Mouse (Mus musculus) intestine, embryonic 16.5 days (tissue): ENCODE results near the gene Zfp639. TPM values are rescaled to one million over a fixed set of nuclear protein-coding genes. Genes with fewer than 3 reads are reported as not detected.
A peak's percentile ranks its signal among the peaks of the same experiment; 100 is the strongest.

ENCODE experiments used
- ATAC-seq: fragments of 200-750 bp; cut with Nextera tagmentation; 2 replicates; pipeline ENCODE4 v1.8.0; 2017; ENCODE audit warnings: moderate TSS enrichment, moderate library complexity
- H3K27ac ChIP-seq: fragments of 300-500 bp; sonication (generic); 2 replicates; pipeline ENCODE4 v1.5.1; 2014; ENCODE audit warnings: mild to moderate bottlenecking, low read length
- H3K27me3 ChIP-seq: fragments of 300-500 bp; sonication (generic); replicated peaks from 2 replicates; pipeline ENCODE4 v1.6.1; 2014; ENCODE audit warnings: low read length, control low read depth, mixed read lengths; ENCODE audit not compliant: control insufficient read depth, insufficient read depth
- H3K36me3 ChIP-seq: fragments of 300-500 bp; sonication (generic); 2 replicates; pipeline ENCODE4 v1.6.1; 2014; ENCODE audit warnings: low read length, control low read depth; ENCODE audit not compliant: control insufficient read depth, insufficient read depth
- H3K4me1 ChIP-seq: fragments of 300-500 bp; sonication (generic); 2 replicates; pipeline ENCODE4 v1.6.1; 2014; ENCODE audit warnings: low read length, control low read depth, mixed read lengths; ENCODE audit not compliant: control insufficient read depth, insufficient read depth
- H3K4me2 ChIP-seq: fragments of 300-500 bp; sonication (generic); 2 replicates; pipeline ENCODE4 v1.6.1; 2014; ENCODE audit warnings: low read depth, low read length, control low read depth
- H3K4me3 ChIP-seq: fragments of 300-500 bp; sonication (generic); 2 replicates; pipeline ENCODE4 v1.5.1; 2014; ENCODE audit warnings: mild to moderate bottlenecking, low read length
- H3K9ac ChIP-seq: fragments of 300-500 bp; sonication (generic); 2 replicates; pipeline ENCODE4 v1.6.1; 2014; ENCODE audit warnings: low read depth, low read length
- H3K9me3 ChIP-seq: fragments of 300-500 bp; sonication (generic); 2 replicates; pipeline ENCODE4 v1.6.1; 2016; ENCODE audit warnings: low read length, control low read depth; ENCODE audit not compliant: control insufficient read depth
- WGBS: fragments of 180-500 bp; shearing (Covaris S2); extraction: QIAGEN DNeasy Blood & Tissue Kit; methylation state at CpG from one replicate; pipeline ENCODE4 v1.1.7; 2014; 5-methylcytosine and 5-hydroxymethylcytosine counted together
- polyA plus RNA-seq: library from polyadenylated mRNA; unstranded; fragments of >200 nt; fragmentation: Nextera tagmentation; extraction: Ambion mirVana; gene quantifications from 2 replicates; pipeline ENCODE4 v1.2.1, GENCODE M21; 2015

The Zfp639 gene
- polyA plus RNA-seq, 1 experiment from 2014 or later: 27.8 TPM

DNA sequence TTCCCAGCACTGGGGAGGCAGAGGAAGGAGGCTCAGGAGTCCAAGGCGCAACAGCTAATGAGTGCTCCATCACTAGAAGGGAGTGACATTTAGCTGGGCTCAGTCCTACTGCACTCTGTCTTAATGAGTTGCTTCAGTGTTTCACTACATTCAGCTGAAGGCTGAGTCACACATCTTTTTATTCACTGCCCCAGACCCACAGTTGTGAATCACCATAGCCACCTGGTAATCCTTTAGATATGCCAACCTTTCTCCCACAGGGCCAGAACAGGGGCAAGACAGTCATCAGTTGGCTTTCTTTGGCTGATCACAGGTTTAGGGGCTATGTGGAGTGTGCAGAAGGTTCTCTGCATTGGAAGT lies 13.4 kb upstream of the Zfp639 start:
- 100% methylated on average over 1 of the region's 1 CpGs for WGBS
- Histone ChIP-seq H3K36me3 (no peaks in the 10 kb centered on the region), H3K9ac (no peak overlapping the region), H3K4me2 (no peak overlapping the region), H3K27me3 (no peaks in the 10 kb centered on the region), H3K9me3 (no peaks in the 10 kb centered on the region), H3K27ac (no peak overlapping the region), H3K4me1 (no peaks in the 10 kb centered on the region), H3K4me3 (no peak overlapping the region)
- no peak for ATAC-seq

DNA sequence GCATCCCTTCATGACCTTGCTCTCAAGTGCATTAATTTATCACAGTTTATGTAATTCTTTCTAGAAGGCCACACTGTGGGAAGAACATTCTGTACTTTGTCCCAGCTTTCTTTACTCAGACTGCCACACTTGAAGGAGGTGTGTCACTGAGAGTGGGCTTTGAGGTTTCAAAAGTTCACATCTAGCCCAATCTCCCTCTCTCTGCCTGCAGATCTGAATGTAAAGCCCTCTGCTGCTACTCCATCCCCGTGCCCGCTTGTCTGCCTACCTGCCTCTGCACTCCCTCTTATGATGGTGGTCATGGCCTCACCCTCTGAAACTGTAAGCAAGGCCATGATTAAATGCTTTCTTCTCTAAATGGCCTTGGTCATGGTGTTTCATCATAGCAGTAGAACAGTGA lies 9.7 kb upstream of the Zfp639 start:
- no peaks in the 10 kb centered on the region for H3K9me3 ChIP-seq
- H3K9ac ChIP-seq: no peak overlapping the region
- no peak overlapping the region for H3K4me2 ChIP-seq
- H3K4me3 ChIP-seq: no peak overlapping the region
- WGBS: 69% methylated on average over 2 of the region's 2 CpGs
- no peaks in the 10 kb centered on the region for H3K36me3 ChIP-seq
- no peak for ATAC-seq
- no peak overlapping the region for H3K27ac ChIP-seq
- no peaks in the 10 kb centered on the region for H3K4me1 ChIP-seq
- no peaks in the 10 kb centered on the region for H3K27me3 ChIP-seq

- Histone ChIP-seq H3K36me3 (no peaks in the 10 kb centered on the region), H3K27ac (no peak overlapping the region), H3K4me2 (no peak overlapping the region), H3K27me3 (no peaks in the 10 kb centered on the region), H3K9ac (no peak overlapping the region), H3K4me1 (peaks cover 5% of the 10 kb centered on the region; the same call in 1 of the 2 replicates), H3K4me3 (no peak overlapping the region), H3K9me3 (no peaks in the 10 kb centered on the region)
- no peak for ATAC-seq
- WGBS: 75% methylated on average over 3 of the region's 3 CpGs
These were observed 4.2 kb upstream of the Zfp639 start for GRCm38 (mm10) chr3:32505841-32506240.

DNA sequence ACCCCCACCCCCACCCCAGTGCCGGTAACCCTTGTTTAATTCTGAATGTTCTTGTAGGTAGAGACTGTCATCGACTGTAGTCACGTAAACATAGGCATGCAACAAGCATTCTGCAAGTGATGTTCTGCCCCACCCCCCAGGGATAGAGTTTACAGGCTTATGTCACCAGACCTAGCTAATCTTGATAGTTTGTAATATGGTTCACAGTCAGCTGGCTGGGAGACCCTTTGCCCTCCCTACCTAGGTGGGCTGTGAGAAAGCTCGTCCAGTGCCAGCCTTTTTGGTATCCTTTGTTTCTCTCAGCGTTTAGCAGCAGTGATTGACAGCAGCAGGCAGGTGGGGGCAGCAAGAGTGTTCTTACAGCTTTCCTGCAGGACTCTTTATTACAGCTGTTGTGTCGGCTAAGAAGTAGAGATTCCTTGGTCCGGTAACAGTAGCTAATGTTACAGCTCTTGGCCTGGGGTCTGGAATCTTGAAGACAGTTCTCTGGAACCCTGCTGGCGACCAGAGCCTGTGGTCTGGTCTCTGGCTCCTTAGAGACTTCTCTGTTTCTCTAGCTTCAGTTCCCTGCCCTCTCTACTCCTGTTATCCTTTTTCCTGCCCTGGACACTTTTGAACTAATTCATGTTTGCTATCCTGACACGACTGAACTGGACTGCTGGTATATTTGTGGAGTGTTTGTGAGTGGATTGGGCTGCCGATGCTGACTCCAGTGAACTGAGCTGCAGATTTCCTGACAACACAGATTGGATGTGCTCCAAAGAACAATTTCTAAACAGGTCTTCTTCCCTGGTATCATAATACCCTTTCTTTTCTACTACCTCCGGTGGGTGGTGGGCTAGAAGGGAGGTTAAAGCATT lies 3.5 kb upstream of the Zfp639 start:
- no peaks in the 10 kb centered on the region for H3K36me3 ChIP-seq
- no peak overlapping the region for H3K9ac ChIP-seq
- 60% methylated on average over 11 of the region's 11 CpGs for WGBS
- no peak for ATAC-seq
- no peak overlapping the region for H3K27ac ChIP-seq
- no peak overlapping the region for H3K4me2 ChIP-seq
- H3K4me3 ChIP-seq: no peak overlapping the region
- H3K9me3 ChIP-seq: no peaks in the 10 kb centered on the region
- no peaks in the 10 kb centered on the region for H3K27me3 ChIP-seq
- H3K4me1 ChIP-seq: peaks cover 8% of the 10 kb centered on the region

DNA sequence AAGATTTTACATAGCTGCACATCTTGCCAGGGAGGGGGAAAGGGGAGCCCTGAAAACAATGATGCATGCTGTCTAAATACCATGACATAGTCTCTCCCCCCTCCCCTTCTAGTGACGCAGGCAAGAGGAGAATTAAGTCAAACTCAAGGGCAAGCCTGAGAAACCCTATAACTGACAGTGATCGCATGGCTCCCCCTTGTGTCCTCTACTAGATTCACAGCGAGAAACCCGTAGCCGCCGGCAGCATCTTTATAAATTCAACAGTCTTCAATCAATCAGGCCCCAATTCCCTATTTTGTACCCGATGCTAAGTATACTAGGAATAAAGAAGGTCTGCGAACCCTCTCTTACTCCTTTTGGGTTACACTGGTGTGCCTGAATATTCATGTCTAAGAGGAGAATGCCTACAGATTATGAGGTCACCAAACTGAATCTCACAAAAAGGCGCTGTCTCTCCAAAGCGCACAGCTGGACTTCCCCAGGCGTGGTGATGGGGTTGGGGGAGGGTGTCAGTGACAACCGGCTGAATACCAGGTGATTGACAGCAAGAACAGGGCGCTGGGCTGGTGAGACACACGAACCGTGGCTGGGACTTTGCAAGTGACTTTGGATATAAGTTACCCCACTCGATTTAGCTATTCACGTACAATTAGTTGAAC lies 1.3 kb upstream of the Zfp639 start:
- H3K9me3 ChIP-seq: no peaks in the 10 kb centered on the region
- no peak overlapping the region for H3K27ac ChIP-seq
- H3K36me3 ChIP-seq: no peaks in the 10 kb centered on the region
- H3K27me3 ChIP-seq: no peaks in the 10 kb centered on the region
- WGBS: 4% methylated on average over 17 of the region's 17 CpGs
- H3K4me2 ChIP-seq: peak overlapping the region; percentile 43
- peaks cover 13% of the 10 kb centered on the region for H3K4me1 ChIP-seq
- H3K4me3 ChIP-seq: no peak overlapping the region
- 0 out of 2 replicates have a peak overlapping the region, but pooled peaks have one; percentile 1 for H3K9ac ChIP-seq
- no peak for ATAC-seq

GRCm38 (mm10) chr3:32510375-32511190 lies 524 bp downstream of the Zfp639 start:
- peak; percentile 97 for ATAC-seq
- H3K4me1 ChIP-seq: peaks cover 13% of the 10 kb centered on the region
- peak overlapping the region; percentile 88 for H3K4me3 ChIP-seq
- WGBS: under 1% methylated on average over 65 of the region's 69 CpGs
- no peaks in the 10 kb centered on the region for H3K36me3 ChIP-seq
- H3K27ac ChIP-seq: peak overlapping the region; percentile 95
- peak overlapping the region; percentile 70 for H3K4me2 ChIP-seq
- no peaks in the 10 kb centered on the region for H3K9me3 ChIP-seq
- peak overlapping the region; percentile 97 for H3K9ac ChIP-seq
- no peaks in the 10 kb centered on the region for H3K27me3 ChIP-seq

GRCm38 (mm10) chr3:32511191-32511550 lies 1.1 kb downstream of the Zfp639 start:
- Histone ChIP-seq H3K4me2 (peak overlapping the region; percentile 70), H3K4me3 (peak overlapping the region; percentile 88), H3K9me3 (no peaks in the 10 kb centered on the region), H3K36me3 (no peaks in the 10 kb centered on the region), H3K9ac (peak overlapping the region; percentile 97), H3K27ac (peak overlapping the region; percentile 95), H3K4me1 (peaks cover 13% of the 10 kb centered on the region), H3K27me3 (no peaks in the 10 kb centered on the region)
- 4% methylated on average over 13 of the region's 13 CpGs for WGBS
- no peak for ATAC-seq

DNA sequence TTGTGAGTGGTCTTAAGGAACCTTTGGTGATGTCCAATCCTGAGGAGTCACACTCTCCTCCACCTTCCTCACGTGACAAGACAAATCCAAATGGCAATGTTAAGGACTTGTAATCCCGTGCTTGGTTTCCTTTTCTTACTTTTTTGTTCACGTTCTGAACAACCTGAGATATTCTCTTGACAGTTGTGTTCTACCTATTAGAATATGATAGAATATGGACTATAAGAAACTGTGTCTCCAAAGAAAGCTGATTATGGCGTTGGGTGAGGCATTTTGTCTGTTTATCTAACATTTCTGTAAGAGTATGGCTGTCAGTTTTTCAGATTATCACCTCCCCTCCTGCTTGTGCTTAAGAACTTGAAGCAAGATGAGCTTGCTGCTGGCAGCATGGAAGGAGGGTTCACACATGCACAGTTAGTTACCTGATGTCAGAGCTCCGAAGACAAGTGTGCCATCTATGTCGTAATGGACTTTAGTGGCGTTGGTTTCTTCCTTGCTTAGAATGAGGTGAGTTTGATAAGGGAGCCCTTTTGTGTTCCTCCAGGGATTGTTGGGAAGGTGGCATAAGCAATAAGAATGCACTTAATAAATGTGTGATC lies 2.7 kb downstream of the Zfp639 start:
- no peaks in the 10 kb centered on the region for H3K27me3 ChIP-seq
- no peak overlapping the region for H3K4me2 ChIP-seq
- H3K4me1 ChIP-seq: peaks cover 13% of the 10 kb centered on the region
- H3K27ac ChIP-seq: no peak overlapping the region
- peaks cover 3% of the 10 kb centered on the region; the same call in 1 of the 2 replicates for H3K36me3 ChIP-seq
- no peaks in the 10 kb centered on the region for H3K9me3 ChIP-seq
- H3K9ac ChIP-seq: no peak overlapping the region
- no peak for ATAC-seq
- 87% methylated on average over 7 of the region's 7 CpGs for WGBS
- H3K4me3 ChIP-seq: no peak overlapping the region

DNA sequence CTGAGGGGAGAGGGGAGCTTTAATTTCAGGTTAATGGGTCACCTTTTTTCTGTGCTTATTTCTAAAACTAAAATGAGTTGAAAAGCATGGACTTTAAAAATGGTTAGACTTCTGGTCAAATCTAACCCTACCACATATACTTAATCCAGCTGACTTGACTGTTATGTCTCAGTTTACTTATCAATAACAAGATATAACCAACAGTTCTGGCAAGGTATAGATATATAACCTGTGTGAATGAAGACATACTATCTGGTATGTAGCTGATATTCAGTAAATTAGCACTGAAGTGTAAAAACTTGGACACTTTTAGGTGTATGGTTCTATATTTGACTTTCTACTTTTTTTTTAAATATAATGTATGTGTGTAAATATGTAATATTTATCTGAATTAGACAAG lies 3.5 kb downstream of the Zfp639 start:
- Histone ChIP-seq H3K4me2 (no peak overlapping the region), H3K4me3 (no peak overlapping the region), H3K9ac (no peak overlapping the region), H3K27me3 (no peaks in the 10 kb centered on the region), H3K4me1 (peaks cover 13% of the 10 kb centered on the region), H3K27ac (no peak overlapping the region), H3K36me3 (peaks cover 3% of the 10 kb centered on the region; the same call in 1 of the 2 replicates), H3K9me3 (no peaks in the 10 kb centered on the region)
- ATAC-seq: no peak
